Mouse (Mus musculus) limb, embryonic 14.5 days (tissue): ENCODE measurements at regions not wholly inside any gene's neighbourhood (a gene's known extent, or its start where the extent isn't known, plus 50 kb on each side); places are given as distances from the start of the nearest gene placed in this dataset.

ENCODE experiments used
- ATAC-seq: fragments of 200-750 bp; cut with Nextera tagmentation; 2 replicates; pipeline ENCODE4 v1.8.0; 2017; ENCODE audit warnings: low read depth, moderate number of reproducible peaks, moderate TSS enrichment; ENCODE audit not compliant: low FRiP score
- DNase-seq: peaks from one replicate; pipeline ENCODE4 v3.0.0-alpha.2; 2015; ENCODE audit warnings: low spot score
- H3K27ac ChIP-seq: fragments of 300-500 bp; sonication (generic); replicated peaks from 2 replicates; pipeline ENCODE4 v1.5.1; 2014; ENCODE audit warnings: low read depth, mild to moderate bottlenecking, low read length, moderate library complexity, mixed read lengths
- H3K27me3 ChIP-seq: fragments of 300-500 bp; sonication (generic); 2 replicates; pipeline ENCODE4 v1.6.1; 2014; ENCODE audit warnings: low read length, mixed read lengths; ENCODE audit not compliant: control insufficient read depth, insufficient read depth
- H3K36me3 ChIP-seq: fragments of 300-500 bp; sonication (generic); 2 replicates; pipeline ENCODE4 v1.6.1; 2014; ENCODE audit warnings: mild to moderate bottlenecking, low read length, moderate library complexity, mixed read lengths; ENCODE audit not compliant: control insufficient read depth, insufficient read depth
- H3K4me1 ChIP-seq: fragments of 300-500 bp; sonication (generic); 2 replicates; pipeline ENCODE4 v1.6.1; 2014; ENCODE audit warnings: antibody characterized with exemption, low read length, mixed read lengths; ENCODE audit not compliant: control insufficient read depth, insufficient read depth
- H3K4me2 ChIP-seq: fragments of 300-500 bp; sonication (generic); replicated peaks from 2 replicates; pipeline ENCODE4 v1.6.1; 2014; ENCODE audit warnings: low read depth, mild to moderate bottlenecking, low read length, moderate library complexity; ENCODE audit not compliant: severe bottlenecking
- H3K4me3 ChIP-seq: fragments of 300-500 bp; sonication (generic); replicated peaks from 2 replicates; pipeline ENCODE4 v1.5.1; 2014; ENCODE audit warnings: low read length
- H3K9ac ChIP-seq: fragments of 300-500 bp; sonication (generic); 2 replicates; pipeline ENCODE4 v1.6.1; 2014; ENCODE audit warnings: mild to moderate bottlenecking, low read depth, low read length, moderate library complexity; ENCODE audit not compliant: severe bottlenecking
- H3K9me3 ChIP-seq: fragments of 300-500 bp; sonication (generic); 2 replicates; pipeline ENCODE4 v1.6.1; 2016; ENCODE audit warnings: low read length; ENCODE audit not compliant: control insufficient read depth
- POLR2A ChIP-seq: fragments of 200-500 bp; IDR thresholded peaks from 2 replicates; pipeline ENCODE4 v1.8.0; 2012; ENCODE audit warnings: inconsistent platforms, mild to moderate bottlenecking, moderate library complexity, borderline replicate concordance; ENCODE audit not compliant: insufficient read depth, insufficient read length; ENCODE audit errors: extremely low read depth
- WGBS: fragments of 180-500 bp; shearing (Covaris S2); extraction: QIAGEN DNeasy Blood & Tissue Kit; methylation state at CpG from one replicate; pipeline ENCODE4 v1.1.7; 2014; 5-methylcytosine and 5-hydroxymethylcytosine counted together

- WGBS = 86% methylated on average over 5 of the region's 5 CpGs
- Histone ChIP-seq H3K27ac (no peak overlapping the region), H3K9me3 (no peaks in the 10 kb centered on the region), H3K27me3 (no peaks in the 10 kb centered on the region), H3K4me1 (no peaks in the 10 kb centered on the region), H3K9ac (no peak overlapping the region), H3K4me2 (no peak overlapping the region), H3K4me3 (no peak overlapping the region), H3K36me3 (no peaks in the 10 kb centered on the region)
- ATAC-seq (no peak), DNase-seq (no peak)
- no peak for TF ChIP-seq POLR2A
These were observed 54.0 kb downstream of the Foxi1 start for GRCm38 (mm10) chr11:34153749-34154525.

- Histone ChIP-seq H3K4me2 (no peak overlapping the region), H3K9me3 (no peaks in the 10 kb centered on the region), H3K9ac (no peak overlapping the region), H3K4me3 (no peak overlapping the region), H3K36me3 (no peaks in the 10 kb centered on the region), H3K4me1 (no peaks in the 10 kb centered on the region), H3K27me3 (no peaks in the 10 kb centered on the region), H3K27ac (no peak overlapping the region)
- peak; percentile 75 for DNase-seq
- peak; percentile 44; the same call in 1 of the 2 replicates for ATAC-seq
- WGBS = 32% methylated on average over 5 of the region's 5 CpGs
- no peak for TF ChIP-seq POLR2A
These were observed 51.1 kb upstream of the 4930469K13Rik start for GRCm38 (mm10) chr11:34149370-34149976.
